Mouse (Mus musculus) heart, embryonic 16.5 days (tissue): ENCODE measurements around the gene Mecom. TPM values are rescaled to one million over a fixed set of nuclear protein-coding genes. Genes with fewer than 3 reads are reported as not detected.

Source experiments
- ATAC-seq: fragments of 200-750 bp; cut with Nextera tagmentation; replicated peaks from 2 replicates; pipeline ENCODE4 v1.8.0; 2017; ENCODE audit warnings: moderate number of reproducible peaks; ENCODE audit not compliant: insufficient read depth, low FRiP score; ENCODE audit errors: extremely low read depth
- H3K27ac ChIP-seq: fragments of 300-500 bp; sonication (generic); 2 replicates; pipeline ENCODE4 v1.5.1; 2014; ENCODE audit warnings: mild to moderate bottlenecking, low read length, control low read depth, moderate library complexity
- H3K27me3 ChIP-seq: fragments of 300-500 bp; sonication (generic); 2 replicates; pipeline ENCODE4 v1.6.1; 2014; ENCODE audit warnings: low read length, mixed read lengths; ENCODE audit not compliant: control insufficient read depth, insufficient read depth
- H3K36me3 ChIP-seq: fragments of 300-500 bp; sonication (generic); 2 replicates; pipeline ENCODE4 v1.6.1; 2014; ENCODE audit not compliant: control insufficient read depth, insufficient read depth
- H3K4me1 ChIP-seq: fragments of 300-500 bp; sonication (generic); 2 replicates; pipeline ENCODE4 v1.6.1; 2014; ENCODE audit warnings: low read length, mixed read lengths; ENCODE audit not compliant: control insufficient read depth, insufficient read depth
- H3K4me2 ChIP-seq: fragments of 300-500 bp; sonication (generic); 2 replicates; pipeline ENCODE4 v1.6.1; 2014; ENCODE audit warnings: low read depth, mild to moderate bottlenecking, control low read depth, low read length
- H3K4me3 ChIP-seq: fragments of 300-500 bp; sonication (generic); 2 replicates; pipeline ENCODE4 v1.5.1; 2014; ENCODE audit warnings: mild to moderate bottlenecking, control low read depth, low read length
- H3K9ac ChIP-seq: fragments of 300-500 bp; sonication (generic); 2 replicates; pipeline ENCODE4 v1.6.1; 2014; ENCODE audit warnings: low read length, control low read depth
- H3K9me3 ChIP-seq: fragments of 300-500 bp; sonication (generic); replicated peaks from 2 replicates; pipeline ENCODE4 v1.6.1; 2016; ENCODE audit warnings: low read length; ENCODE audit not compliant: control insufficient read depth
- WGBS: fragments of 180-500 bp; shearing (Covaris S2); extraction: QIAGEN DNeasy Blood & Tissue Kit; methylation state at CpG from one replicate; pipeline ENCODE4 v1.1.7; 2014; 5-methylcytosine and 5-hydroxymethylcytosine counted together
- polyA plus RNA-seq: library from polyadenylated mRNA; unstranded; fragments of >200 nt; fragmentation: Nextera tagmentation; extraction: Ambion mirVana; gene quantifications from 2 replicates; pipeline ENCODE4 v1.2.1, GENCODE M21; 2015

Mecom gene
- polyA plus RNA-seq, 1 experiment from 2014 or later, result 12.7 TPM

- no peak overlapping the region for H3K9ac ChIP-seq
- no peaks in the 10 kb centered on the region for H3K9me3 ChIP-seq
- peaks cover 6% of the 10 kb centered on the region for H3K4me1 ChIP-seq
- H3K4me2 ChIP-seq, result no peak overlapping the region
- no peak overlapping the region for H3K27ac ChIP-seq
- no peak for ATAC-seq
- WGBS, result 24% methylated on average over 8 of the region's 8 CpGs
- H3K27me3 ChIP-seq, result peaks cover 35% of the 10 kb centered on the region
- no peak overlapping the region for H3K4me3 ChIP-seq
- no peaks in the 10 kb centered on the region for H3K36me3 ChIP-seq
These were observed 37.2 kb downstream of the Mecom start for GRCm38 (mm10) chr3:30510646-30511045.

GRCm38 (mm10) chr3:30510105-30510504 is 37.7 kb downstream of the Mecom start:
- peaks cover 37% of the 10 kb centered on the region for H3K27me3 ChIP-seq
- H3K9ac ChIP-seq, result peak overlapping the region; percentile 81; the same call in 1 of the 2 replicates
- no peak for ATAC-seq
- peak overlapping the region; percentile 89 for H3K27ac ChIP-seq
- peak overlapping the region; percentile 71 for H3K4me3 ChIP-seq
- peak overlapping the region; percentile 95 for H3K4me2 ChIP-seq
- H3K9me3 ChIP-seq, result no peaks in the 10 kb centered on the region
- no peaks in the 10 kb centered on the region for H3K36me3 ChIP-seq
- H3K4me1 ChIP-seq, result peaks cover 6% of the 10 kb centered on the region
- WGBS, result 5% methylated on average over 16 of the region's 16 CpGs

GRCm38 (mm10) chr3:30508930-30509910 is 38.6 kb downstream of the Mecom start:
- Histone ChIP-seq H3K27ac (peak overlapping the region; percentile 89), H3K36me3 (no peaks in the 10 kb centered on the region), H3K9me3 (no peaks in the 10 kb centered on the region), H3K4me1 (peaks cover 6% of the 10 kb centered on the region; the same call in 1 of the 2 replicates), H3K4me3 (peak overlapping the region; percentile 71), H3K9ac (peak overlapping the region; percentile 81), H3K27me3 (peaks cover 37% of the 10 kb centered on the region), H3K4me2 (peak overlapping the region; percentile 95)
- ATAC-seq, result peak; percentile 25; the same call in 1 of the 2 replicates
- WGBS, result under 1% methylated on average over 47 of the region's 55 CpGs

- peak overlapping the region; percentile 95 for H3K4me2 ChIP-seq
- 0% methylated on average over 55 of the region's 73 CpGs for WGBS
- peak overlapping the region; percentile 71 for H3K4me3 ChIP-seq
- H3K4me1 ChIP-seq, result peaks cover 6% of the 10 kb centered on the region; the same call in 1 of the 2 replicates
- H3K36me3 ChIP-seq, result no peaks in the 10 kb centered on the region
- ATAC-seq, result peak; percentile 82
- H3K9me3 ChIP-seq, result no peaks in the 10 kb centered on the region
- peak overlapping the region; percentile 81 for H3K9ac ChIP-seq
- peak overlapping the region; percentile 89 for H3K27ac ChIP-seq
- peaks cover 37% of the 10 kb centered on the region for H3K27me3 ChIP-seq
These were observed 39.4 kb downstream of the Mecom start for GRCm38 (mm10) chr3:30508296-30508929.

- Histone ChIP-seq H3K36me3 (no peaks in the 10 kb centered on the region), H3K27me3 (peaks cover 32% of the 10 kb centered on the region), H3K9me3 (no peaks in the 10 kb centered on the region), H3K27ac (peak overlapping the region; percentile 89), H3K4me2 (peak overlapping the region; percentile 95), H3K4me3 (peak overlapping the region; percentile 71), H3K4me1 (peaks cover 6% of the 10 kb centered on the region; the same call in 1 of the 2 replicates), H3K9ac (peak overlapping the region; percentile 81)
- ATAC-seq, result 0 out of 2 replicates have a peak, but pooled peaks have one; percentile 8
- under 1% methylated on average over 41 of the region's 41 CpGs for WGBS
These were observed 40.1 kb downstream of the Mecom start for GRCm38 (mm10) chr3:30507576-30508295.

GRCm38 (mm10) chr3:30507028-30507575 is 40.7 kb downstream of the Mecom start:
- under 1% methylated on average over 22 of the region's 22 CpGs for WGBS
- no peaks in the 10 kb centered on the region for H3K9me3 ChIP-seq
- H3K9ac ChIP-seq, result peak overlapping the region; percentile 81
- H3K36me3 ChIP-seq, result no peaks in the 10 kb centered on the region
- peak overlapping the region; percentile 95 for H3K4me2 ChIP-seq
- H3K4me1 ChIP-seq, result peaks cover 6% of the 10 kb centered on the region; the same call in 1 of the 2 replicates
- H3K27ac ChIP-seq, result peak overlapping the region; percentile 89
- H3K27me3 ChIP-seq, result peaks cover 29% of the 10 kb centered on the region
- H3K4me3 ChIP-seq, result peak overlapping the region; percentile 71
- ATAC-seq, result no peak

GRCm38 (mm10) chr3:30506329-30507027 is 41.3 kb downstream of the Mecom start:
- H3K9me3 ChIP-seq, result no peaks in the 10 kb centered on the region
- 9% methylated on average over 17 of the region's 17 CpGs for WGBS
- peaks cover 6% of the 10 kb centered on the region; the same call in 1 of the 2 replicates for H3K4me1 ChIP-seq
- H3K36me3 ChIP-seq, result no peaks in the 10 kb centered on the region
- peak overlapping the region; percentile 81 for H3K9ac ChIP-seq
- ATAC-seq, result no peak
- peaks cover 24% of the 10 kb centered on the region for H3K27me3 ChIP-seq
- peak overlapping the region; percentile 89 for H3K27ac ChIP-seq
- H3K4me2 ChIP-seq, result peak overlapping the region; percentile 95
- H3K4me3 ChIP-seq, result peak overlapping the region; percentile 71
